Mouse (Mus musculus): Measurements from ENCODE around the gene Plce1. TPM values are rescaled to one million over a fixed set of nuclear protein-coding genes. Genes with fewer than 3 reads are reported as not detected.

Gene Plce1
- total and polyA plus RNA-seq, 3 experiments = not detected

GRCm38 (mm10) chr19:38728842-38729241 is 247.9 kb downstream of the Plce1 start:
- H3K27me3 ChIP-seq (ENCODE audit: control insufficient read depth in 1 of 2, insufficient read depth in 2 of 2, low read length in 2 of 2) = peaks cover 11% of the 10 kb centered on the region in 2 experiments
- no peak overlapping the region for H3K27ac ChIP-seq (ENCODE audit: control insufficient read depth, low read depth, low read length)
- no peaks in the 10 kb centered on the region for H3K36me3 ChIP-seq (ENCODE audit: control insufficient read depth in 1 of 2, insufficient read depth in 2 of 2, low read length in 2 of 2)
- H3K79me2 ChIP-seq (ENCODE audit: control insufficient read depth, insufficient read depth, low read length, poor library complexity) = no peaks in the 10 kb centered on the region
- no peak overlapping the region for H3K9ac ChIP-seq (ENCODE audit: control insufficient read depth, low read depth, low read length, poor library complexity, severe bottlenecking)
- H3K4me3 ChIP-seq (ENCODE audit: control insufficient read depth in 1 of 2, insufficient read depth in 1 of 2, low read depth in 2 of 2, low read length in 2 of 2) = no peak overlapping the region
- no peaks in the 10 kb centered on the region for H3K9me3 ChIP-seq (replicated peaks; ENCODE audit: insufficient read depth, low read length)
- no peaks in the 10 kb centered on the region for H3K4me1 ChIP-seq (ENCODE audit: control insufficient read depth in 1 of 2, insufficient read depth in 2 of 2, low read length in 2 of 2)
- no peak for DNase-seq (ENCODE audit: low read depth, low spot score)
- no peak for TF ChIP-seq MAZ (IDR thresholded peaks at IDR 0.05; ENCODE audit: low read depth, low read length)
- no peak for TF ChIP-seq ZNF384 (IDR thresholded peaks at IDR 0.05; ENCODE audit: low read depth, low read length)
- no peak for TF ChIP-seq NELFE (IDR thresholded peaks at IDR 0.05; ENCODE audit: low read depth, low read length)
- no peak for TF ChIP-seq MEF2A (IDR thresholded peaks at IDR 0.05; ENCODE audit: extremely low read depth, insufficient replicate concordance, low read depth, low read length, poor library complexity, severe bottlenecking)
- TF ChIP-seq POLR2AphosphoS2 (IDR thresholded peaks at IDR 0.05; ENCODE audit: low read length) = no peak
- no peak for TF ChIP-seq SMC3 (IDR thresholded peaks at IDR 0.05; ENCODE audit: low read depth, low read length)
- TF ChIP-seq ZMIZ1 (IDR thresholded peaks at IDR 0.05; ENCODE audit: low read depth, low read length) = no peak
- TF ChIP-seq RAD21 (IDR thresholded peaks at IDR 0.05; ENCODE audit: low read depth, low read length) = no peak
- no peak for TF ChIP-seq SIN3A (IDR thresholded peaks at IDR 0.05; ENCODE audit: low read length)
- no peak for TF ChIP-seq UBTF (IDR thresholded peaks at IDR 0.05; ENCODE audit: borderline replicate concordance, insufficient read depth, low read depth, low read length)
- no peak for TF ChIP-seq NRF1 (IDR thresholded peaks at IDR 0.05; ENCODE audit: insufficient read depth, low read depth, low read length, poor library complexity, severe bottlenecking)

- Histone ChIP-seq H3K4me1 (ENCODE audit: control insufficient read depth in 1 of 2, insufficient read depth in 2 of 2, low read length in 2 of 2) (no peaks in the 10 kb centered on the region), H3K27me3 (ENCODE audit: control insufficient read depth in 1 of 2, insufficient read depth in 2 of 2, low read length in 2 of 2) (peaks cover 11% of the 10 kb centered on the region in 2 experiments), H3K79me2 (ENCODE audit: control insufficient read depth, insufficient read depth, low read length, poor library complexity) (no peaks in the 10 kb centered on the region), H3K36me3 (ENCODE audit: control insufficient read depth in 1 of 2, insufficient read depth in 2 of 2, low read length in 2 of 2) (no peaks in the 10 kb centered on the region), H3K27ac (ENCODE audit: control insufficient read depth, low read depth, low read length) (no peak overlapping the region), H3K9ac (ENCODE audit: control insufficient read depth, low read depth, low read length, poor library complexity, severe bottlenecking) (no peak overlapping the region), H3K9me3 (replicated peaks; ENCODE audit: insufficient read depth, low read length) (no peaks in the 10 kb centered on the region), H3K4me3 (ENCODE audit: control insufficient read depth in 1 of 2, insufficient read depth in 1 of 2, low read depth in 2 of 2, low read length in 2 of 2) (no peak overlapping the region)
- DNase-seq (ENCODE audit: low read depth, low spot score) = no peak
- TF ChIP-seq ZC3H11A (IDR thresholded peaks at IDR 0.05; ENCODE audit: low read depth, low read length) = no peak
- TF ChIP-seq USF2 (IDR thresholded peaks at IDR 0.05; ENCODE audit: borderline replicate concordance in 1 of 2, insufficient read depth in 1 of 2, low read depth in 1 of 2, low read length in 2 of 2) = no peak
- TF ChIP-seq CTCF (IDR thresholded peaks at IDR 0.05 in 2 of 3, conservative IDR thresholded peaks at IDR 0.05 in 1 of 3; ENCODE audit: control insufficient read depth in 1 of 3, insufficient read depth in 1 of 3, low read depth in 2 of 3, low read length in 3 of 3, poor library complexity in 1 of 3, severe bottlenecking in 1 of 3) = no peak
- no peak for TF ChIP-seq TCF12 (IDR thresholded peaks at IDR 0.05; ENCODE audit: low read depth, low read length)
Observed at GRCm38 (mm10) chr19:38729264-38729663, 248.4 kb downstream of the Plce1 start.
